Mouse (Mus musculus): ENCODE data around the gene Fbxw17. TPM values are rescaled to one million over a fixed set of nuclear protein-coding genes. Genes with fewer than 3 reads are reported as not detected.
"Not testable (repeated sequence)": the region's sequence is repeated elsewhere in the genome, so short reads cannot be mapped to it uniquely, and the experiment has no call there.

Fbxw17 gene
- 36.4 and 40.5 TPM in 2 replicates for polyA plus RNA-seq (2014; fragmentation: Nextera tagmentation; extraction: Ambion mirVana)

DNA sequence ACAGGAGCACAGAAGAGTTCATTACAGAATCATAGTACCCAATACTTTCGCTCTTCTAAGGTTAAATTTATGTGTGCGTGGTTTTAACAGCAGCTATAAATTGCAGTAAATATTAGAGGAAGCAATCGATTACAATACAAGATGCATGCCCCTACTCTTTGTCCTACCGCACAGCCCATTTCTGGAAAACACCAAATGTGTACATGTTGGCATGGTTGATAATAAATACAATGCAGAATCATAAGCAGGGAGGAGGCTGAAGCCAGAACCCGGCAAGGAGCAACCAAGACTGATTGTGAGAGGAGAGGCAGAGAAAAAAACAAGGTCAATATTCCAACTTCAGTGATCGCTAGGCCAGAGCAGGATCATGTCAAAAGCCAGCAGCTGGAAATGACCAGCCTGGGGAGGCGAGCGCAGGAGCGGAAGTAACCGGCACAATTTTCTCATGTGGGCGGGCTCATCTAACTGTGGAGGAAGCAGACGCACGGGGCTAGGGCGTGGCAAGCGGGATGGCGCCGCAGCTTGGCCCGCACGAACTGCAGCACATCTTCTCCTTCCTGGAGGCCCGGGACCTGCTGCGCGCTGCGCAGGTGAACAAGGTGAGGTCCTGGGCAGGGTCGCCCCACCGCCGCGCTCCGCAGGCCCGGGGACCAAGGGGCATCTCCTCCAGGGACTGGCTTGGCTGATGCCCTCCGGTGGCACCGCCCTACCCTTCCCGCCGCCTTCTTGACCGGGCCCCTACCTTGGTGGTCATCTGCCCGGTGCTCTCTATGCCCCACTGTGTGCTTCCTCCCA is at the start of gene Fbxw17:
TSS of gene Fbxw17 (plus strand) at position 476 of the 795 bp plus-strand sequence.
- Histone ChIP-seq H3K9ac (peak within 1 kb of the TSS; percentile 71), H3K4me2 (peak within 1 kb of the TSS; percentile 69), H3K36me3 (ENCODE audit: insufficient read depth) (peaks cover 18% of the 10 kb centered on the region), H3K9me3 (ENCODE audit: low read depth, low read length) (no peaks in the 10 kb centered on the region), H3K27ac (ENCODE audit: low read depth) (peak within 1 kb of the TSS; percentile 26; the same call in 1 of the 2 replicates), H3K27me3 (ENCODE audit: insufficient read depth, low read length) (no peaks in the 10 kb centered on the region), H3K4me1 (ENCODE audit: insufficient read depth) (no peaks in the 10 kb centered on the region), H3K4me3 (ENCODE audit: low read depth, low read length) (peak within 1 kb of the TSS; percentile 62)
- TF ChIP-seq CTCF (IDR thresholded peaks at IDR 0.05; ENCODE audit: low read depth): no peak
- ATAC-seq (ENCODE audit: insufficient read depth) (peak; percentile 97), DNase-seq (peak; percentile 90)
- 12% methylated on average over 31 of the region's 35 CpGs for WGBS

GRCm38 (mm10) chr13:50372934-50373705 is 44.5 kb upstream of the Fbxw17 start:
- H3K4me1 ChIP-seq (ENCODE audit: insufficient read depth); H3K4me3 ChIP-seq (ENCODE audit: low read depth, low read length); H3K9me3 ChIP-seq (ENCODE audit: low read depth, low read length); ATAC-seq (ENCODE audit: insufficient read depth); DNase-seq; H3K27ac ChIP-seq (ENCODE audit: low read depth); H3K27me3 ChIP-seq (ENCODE audit: insufficient read depth, low read length); H3K9ac ChIP-seq; H3K4me2 ChIP-seq; H3K36me3 ChIP-seq (ENCODE audit: insufficient read depth): not testable (repeated sequence)
- WGBS: 81% methylated on average over 5 of the region's 5 CpGs

DNA sequence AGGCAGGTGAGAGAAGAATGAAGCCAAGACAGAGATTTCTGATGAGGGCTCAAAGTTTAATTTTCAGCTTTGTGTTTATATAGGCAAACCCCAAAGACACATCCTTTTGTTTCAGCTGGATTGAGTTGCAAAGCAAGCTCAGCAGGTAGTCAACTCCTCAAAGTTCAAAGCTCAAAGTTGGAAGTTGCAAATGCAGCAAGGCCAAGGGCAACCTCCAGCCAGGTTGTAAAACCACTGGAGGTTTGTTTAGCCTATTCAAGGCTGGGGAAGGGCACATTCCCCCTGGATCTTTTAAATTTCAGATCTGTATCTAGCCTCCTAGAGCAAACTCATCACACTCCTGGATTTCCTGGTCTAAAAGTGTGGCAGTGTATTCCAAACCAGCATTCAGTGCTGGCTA is 28.5 kb upstream of the Fbxw17 start:
- not testable (repeated sequence) for H3K4me1 ChIP-seq (ENCODE audit: insufficient read depth); H3K4me3 ChIP-seq (ENCODE audit: low read depth, low read length); H3K27ac ChIP-seq (ENCODE audit: low read depth); H3K9ac ChIP-seq; DNase-seq; H3K27me3 ChIP-seq (ENCODE audit: insufficient read depth, low read length); H3K9me3 ChIP-seq (ENCODE audit: low read depth, low read length); H3K4me2 ChIP-seq; H3K36me3 ChIP-seq (ENCODE audit: insufficient read depth); ATAC-seq (ENCODE audit: insufficient read depth)

GRCm38 (mm10) chr13:50418421-50418820 is 757 bp downstream of the Fbxw17 start:
- peak overlapping the region; percentile 62 for H3K4me3 ChIP-seq (ENCODE audit: low read depth, low read length)
- H3K9me3 ChIP-seq (ENCODE audit: low read depth, low read length): no peaks in the 10 kb centered on the region
- H3K36me3 ChIP-seq (ENCODE audit: insufficient read depth): peaks cover 26% of the 10 kb centered on the region
- H3K9ac ChIP-seq: peak overlapping the region; percentile 71
- peak; percentile 24 for DNase-seq
- H3K4me2 ChIP-seq: peak overlapping the region; percentile 69
- no peaks in the 10 kb centered on the region for H3K27me3 ChIP-seq (ENCODE audit: insufficient read depth, low read length)
- H3K27ac ChIP-seq (ENCODE audit: low read depth): no peak overlapping the region
- peak; percentile 27 for TF ChIP-seq CTCF (IDR thresholded peaks at IDR 0.05; ENCODE audit: low read depth)
- 32% methylated on average over 3 of the region's 3 CpGs for WGBS
- ATAC-seq (ENCODE audit: insufficient read depth): no peak; the same call in 1 of the 2 replicates
- H3K4me1 ChIP-seq (ENCODE audit: insufficient read depth): no peaks in the 10 kb centered on the region

DNA sequence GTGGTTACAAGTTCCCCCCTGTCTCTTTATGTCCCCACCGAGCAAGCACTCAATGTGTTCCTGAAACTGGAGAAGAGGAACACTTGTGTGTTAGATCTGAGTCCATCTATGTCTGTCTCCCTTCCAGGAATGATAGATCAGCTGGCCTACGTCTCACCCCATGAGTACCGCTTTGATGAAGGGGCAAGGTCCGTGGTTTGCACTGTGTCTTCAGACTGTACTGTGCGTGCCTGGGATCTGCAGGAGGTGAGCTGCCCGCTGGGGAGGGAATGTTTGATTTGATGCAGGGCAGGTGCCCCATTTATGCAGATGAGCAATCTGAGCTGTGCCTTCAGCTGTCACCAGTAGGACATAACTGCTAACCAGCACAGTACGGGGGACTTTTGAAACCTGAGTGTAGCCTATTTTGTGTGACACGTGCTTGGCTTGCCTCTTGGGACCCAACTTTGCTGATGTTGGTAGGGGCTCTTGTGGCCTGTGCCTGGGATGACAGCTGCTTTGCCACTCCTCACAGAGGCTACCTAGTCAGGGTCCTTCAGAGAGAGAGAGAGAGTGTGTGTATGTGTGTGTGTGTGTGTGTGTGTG is 6.1 kb downstream of the Fbxw17 start:
- no peaks in the 10 kb centered on the region for H3K27me3 ChIP-seq (ENCODE audit: insufficient read depth, low read length)
- 85% methylated on average over 8 of the region's 8 CpGs for WGBS
- ATAC-seq (ENCODE audit: insufficient read depth): no peak
- no peak overlapping the region for H3K4me2 ChIP-seq
- H3K9me3 ChIP-seq (ENCODE audit: low read depth, low read length): no peaks in the 10 kb centered on the region
- no peak overlapping the region for H3K4me3 ChIP-seq (ENCODE audit: low read depth, low read length)
- H3K27ac ChIP-seq (ENCODE audit: low read depth): no peak overlapping the region
- no peak for DNase-seq
- TF ChIP-seq CTCF (IDR thresholded peaks at IDR 0.05; ENCODE audit: low read depth): no peak
- peaks cover 77% of the 10 kb centered on the region for H3K36me3 ChIP-seq (ENCODE audit: insufficient read depth)
- H3K4me1 ChIP-seq (ENCODE audit: insufficient read depth): no peaks in the 10 kb centered on the region
- no peak overlapping the region for H3K9ac ChIP-seq

DNA sequence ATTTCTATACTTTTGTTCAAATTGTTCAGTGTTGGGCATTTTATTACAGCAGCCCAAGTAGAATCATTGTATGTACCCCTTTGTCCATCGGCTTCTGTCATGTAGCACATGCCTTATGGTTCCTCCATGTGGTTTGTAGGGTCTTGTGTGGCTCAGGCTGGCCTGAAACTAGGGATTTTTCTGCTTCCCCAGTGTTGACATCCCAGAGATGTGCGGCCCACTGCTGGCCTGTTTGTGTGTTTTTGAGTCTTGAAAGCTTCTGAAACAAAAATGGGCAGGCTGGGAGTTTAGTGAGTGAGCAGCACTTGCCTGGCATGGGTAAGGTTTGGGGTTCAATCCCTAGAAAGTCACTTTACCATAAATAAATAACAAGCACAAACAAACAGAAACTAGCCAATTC is 6.9 kb downstream of the Fbxw17 start:
- no peak for TF ChIP-seq CTCF (IDR thresholded peaks at IDR 0.05; ENCODE audit: low read depth)
- H3K36me3 ChIP-seq (ENCODE audit: insufficient read depth): peaks cover 85% of the 10 kb centered on the region

DNA sequence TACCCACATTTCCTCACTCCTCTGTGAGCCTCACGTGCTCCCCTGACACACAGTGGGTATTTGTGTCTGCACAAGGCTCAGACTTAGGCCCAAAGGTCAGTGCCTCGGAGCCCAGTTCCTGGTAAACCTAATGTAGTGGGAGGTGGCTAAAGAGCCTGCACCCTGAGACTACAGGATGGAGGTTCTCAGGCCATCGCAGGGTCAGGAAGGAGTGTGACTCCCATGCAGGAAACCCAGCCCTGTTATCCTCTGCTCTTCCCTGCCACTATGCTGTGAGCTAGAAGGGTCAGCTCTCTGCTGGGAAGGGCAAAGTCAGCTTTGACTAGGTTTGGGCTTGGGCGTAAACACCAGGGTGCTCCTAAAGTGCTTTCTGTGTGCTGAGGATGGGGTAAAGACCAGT is 9.0 kb downstream of the Fbxw17 start:
- Histone ChIP-seq H3K4me1 (ENCODE audit: insufficient read depth) (no peaks in the 10 kb centered on the region), H3K4me2 (no peak overlapping the region), H3K4me3 (ENCODE audit: low read depth, low read length) (no peak overlapping the region), H3K9ac (no peak overlapping the region), H3K27ac (ENCODE audit: low read depth) (no peak overlapping the region), H3K27me3 (ENCODE audit: insufficient read depth, low read length) (no peaks in the 10 kb centered on the region), H3K9me3 (ENCODE audit: low read depth, low read length) (no peaks in the 10 kb centered on the region), H3K36me3 (ENCODE audit: insufficient read depth) (peaks cover 93% of the 10 kb centered on the region)
- no peak for TF ChIP-seq CTCF (IDR thresholded peaks at IDR 0.05; ENCODE audit: low read depth)
- ATAC-seq (ENCODE audit: insufficient read depth) (no peak; the same call in 1 of the 2 replicates), DNase-seq (no peak)
- WGBS: 79% methylated on average over 4 of the region's 4 CpGs

More for the DNA sequence above, 6.9 kb downstream of the Fbxw17 start:
- Histone ChIP-seq H3K4me2 (no peak overlapping the region), H3K27ac (ENCODE audit: low read depth) (no peak overlapping the region), H3K27me3 (ENCODE audit: insufficient read depth, low read length) (no peaks in the 10 kb centered on the region), H3K9ac (no peak overlapping the region), H3K9me3 (ENCODE audit: low read depth, low read length) (no peaks in the 10 kb centered on the region), H3K4me1 (ENCODE audit: insufficient read depth) (no peaks in the 10 kb centered on the region), H3K4me3 (ENCODE audit: low read depth, low read length) (no peak overlapping the region)
- no peak for DNase-seq
- no peak for ATAC-seq (ENCODE audit: insufficient read depth)
- 94% methylated on average over 2 of the region's 2 CpGs for WGBS
